Mouse (Mus musculus) spleen, adult 12 weeks (tissue): ENCODE results near the gene Suv39h1.
"Not testable (repeated sequence)": the region's sequence is repeated elsewhere in the genome, so short reads cannot be mapped to it uniquely, and the experiment has no call there.

ENCODE experiments used
- DNase-seq: peaks from one replicate; pipeline ENCODE4 v3.0.0; 2022; ENCODE audit warnings: low spot score

Suv39h1 gene

GRCm38 (mm10) chrX:8024795-8025194, 49.8 kb downstream of the Suv39h1 start:
- DNase-seq, result no peak

GRCm38 (mm10) chrX:8020111-8020778, 54.3 kb downstream of the Suv39h1 start:
- DNase-seq, result no peak

GRCm38 (mm10) chrX:8018286-8018685, 56.3 kb downstream of the Suv39h1 start, which contains the start of gene Glod5:
Glod5 (minus strand) TSS chrX:8018492.
- DNase-seq, result no peak

GRCm38 (mm10) chrX:8017142-8017541, 57.4 kb downstream of the Suv39h1 start:
- DNase-seq, result no peak

DNA sequence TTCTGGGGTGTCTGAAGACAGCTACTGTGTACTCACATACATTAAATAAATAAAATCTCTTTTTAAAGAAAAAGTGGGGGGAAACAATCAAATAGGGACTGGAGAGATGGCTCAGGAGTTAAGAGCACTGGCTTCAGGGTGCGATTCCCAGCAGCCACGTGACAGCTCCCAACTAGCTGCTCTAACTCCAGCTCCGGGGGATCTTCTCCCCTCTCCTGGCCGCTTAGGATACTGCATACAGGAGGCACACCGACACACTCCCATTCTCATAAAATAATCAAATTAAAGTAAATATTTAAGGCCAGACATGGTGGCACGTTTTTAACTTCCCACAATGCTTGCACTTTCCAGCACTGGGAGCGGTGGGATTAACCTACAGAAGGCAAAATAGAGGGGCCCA, 58.9 kb downstream of the Suv39h1 start:
- not testable (repeated sequence) for DNase-seq

- no peak for DNase-seq
Measured at GRCm38 (mm10) chrX:8013569-8014314, 60.8 kb downstream of the Suv39h1 start.

- no peak for DNase-seq
Measured at GRCm38 (mm10) chrX:8013157-8013556, 61.4 kb downstream of the Suv39h1 start.
